Mouse (Mus musculus): ENCODE data around the gene Ddx24. TPM values are rescaled to one million over a fixed set of nuclear protein-coding genes. Genes with fewer than 3 reads are reported as not detected.
A peak's percentile ranks its signal among the peaks of the same experiment; 100 is the strongest.
"Not testable (repeated sequence)": the region's sequence is repeated elsewhere in the genome, so short reads cannot be mapped to it uniquely, and the experiment has no call there.

Gene Ddx24
- polyA plus RNA-seq (2014; fragmentation: Nextera tagmentation; extraction: Ambion mirVana), result 114 TPM in 2 replicates

- Histone ChIP-seq H3K4me2 (ENCODE audit: low read depth, low read length) (peak within 1 kb of the TSS; percentile 67), H3K4me3 (ENCODE audit: low read depth, low read length) (peak within 1 kb of the TSS; percentile 96), H3K9me3 (replicated peaks; ENCODE audit: control insufficient read depth, low read length) (no peaks in the 10 kb centered on the region), H3K36me3 (replicated peaks; ENCODE audit: control insufficient read depth, insufficient read depth, low read depth, low read length) (no peaks in the 10 kb centered on the region; the same call in 1 of the 2 replicates), H3K27ac (replicated peaks; ENCODE audit: low read depth, low read length) (0 out of 2 replicates have a peak within 1 kb of the TSS, but pooled peaks have one; percentile 8), H3K9ac (replicated peaks; ENCODE audit: low read length) (peak within 1 kb of the TSS; percentile 86), H3K27me3 (ENCODE audit: control insufficient read depth, insufficient read depth, low read length) (no peaks in the 10 kb centered on the region), H3K4me1 (ENCODE audit: control insufficient read depth, insufficient read depth, low read length) (no peaks in the 10 kb centered on the region)
- WGBS, result 2% methylated on average over 33 of the region's 33 CpGs
- peak; percentile 98 for DNase-seq (ENCODE audit: low spot score)
- ATAC-seq (replicated peaks; ENCODE audit: insufficient number of reproducible peaks, low FRiP score, low TSS enrichment, low read depth), result peak; percentile 100
These were observed at the start of gene Ddx24 for GRCm38 (mm10) chr12:103425729-103426470. Gene Ddx24, minus strand, starts transcription at chr12:103425830.

- Histone ChIP-seq H3K4me3 (ENCODE audit: low read depth, low read length) (no peak overlapping the region), H3K9ac (replicated peaks; ENCODE audit: low read length) (no peak overlapping the region), H3K27me3 (ENCODE audit: control insufficient read depth, insufficient read depth, low read length) (no peaks in the 10 kb centered on the region), H3K9me3 (replicated peaks; ENCODE audit: control insufficient read depth, low read length) (no peaks in the 10 kb centered on the region), H3K4me2 (ENCODE audit: low read depth, low read length) (no peak overlapping the region), H3K36me3 (replicated peaks; ENCODE audit: control insufficient read depth, insufficient read depth, low read depth, low read length) (no peaks in the 10 kb centered on the region), H3K4me1 (ENCODE audit: control insufficient read depth, insufficient read depth, low read length) (no peaks in the 10 kb centered on the region), H3K27ac (replicated peaks; ENCODE audit: low read depth, low read length) (no peak overlapping the region)
- DNase-seq (ENCODE audit: low spot score) (no peak), ATAC-seq (replicated peaks; ENCODE audit: insufficient number of reproducible peaks, low FRiP score, low TSS enrichment, low read depth) (no peak)
- WGBS, result 42% methylated on average over 2 of the region's 2 CpGs
These were observed 48.9 kb upstream of the Ddx24 start for GRCm38 (mm10) chr12:103474481-103474880.

GRCm38 (mm10) chr12:103457140-103457539, 31.5 kb upstream of the Ddx24 start, which contains the start of gene Ifi27l2b:
Gene Ifi27l2b, minus strand, starts transcription at chr12:103457223.
- ATAC-seq (replicated peaks; ENCODE audit: insufficient number of reproducible peaks, low FRiP score, low TSS enrichment, low read depth), result no peak
- WGBS, result 78% methylated on average over 3 of the region's 3 CpGs

GRCm38 (mm10) chr12:103456727-103457126, 31.1 kb upstream of the Ddx24 start:
- not testable (repeated sequence) for H3K27ac ChIP-seq (replicated peaks; ENCODE audit: low read depth, low read length); H3K27me3 ChIP-seq (ENCODE audit: control insufficient read depth, insufficient read depth, low read length); H3K4me2 ChIP-seq (ENCODE audit: low read depth, low read length); H3K9me3 ChIP-seq (replicated peaks; ENCODE audit: control insufficient read depth, low read length); H3K9ac ChIP-seq (replicated peaks; ENCODE audit: low read length); H3K36me3 ChIP-seq (replicated peaks; ENCODE audit: control insufficient read depth, insufficient read depth, low read depth, low read length); H3K4me3 ChIP-seq (ENCODE audit: low read depth, low read length); ATAC-seq (replicated peaks; ENCODE audit: insufficient number of reproducible peaks, low FRiP score, low TSS enrichment, low read depth); H3K4me1 ChIP-seq (ENCODE audit: control insufficient read depth, insufficient read depth, low read length); DNase-seq (ENCODE audit: low spot score)
- no CpG with 5 or more reads among the region's 1 CpGs for WGBS

More at GRCm38 (mm10) chr12:103457140-103457539, 31.5 kb upstream of the Ddx24 start, which contains the start of gene Ifi27l2b:
- Histone ChIP-seq H3K27me3 (ENCODE audit: control insufficient read depth, insufficient read depth, low read length) (no peaks in the 10 kb centered on the region), H3K4me2 (ENCODE audit: low read depth, low read length) (no peak within 1 kb of the TSS), H3K4me3 (ENCODE audit: low read depth, low read length) (no peak within 1 kb of the TSS), H3K36me3 (replicated peaks; ENCODE audit: control insufficient read depth, insufficient read depth, low read depth, low read length) (no peaks in the 10 kb centered on the region), H3K4me1 (ENCODE audit: control insufficient read depth, insufficient read depth, low read length) (no peaks in the 10 kb centered on the region), H3K9ac (replicated peaks; ENCODE audit: low read length) (no peak within 1 kb of the TSS), H3K27ac (replicated peaks; ENCODE audit: low read depth, low read length) (no peak within 1 kb of the TSS), H3K9me3 (replicated peaks; ENCODE audit: control insufficient read depth, low read length) (no peaks in the 10 kb centered on the region)
- DNase-seq (ENCODE audit: low spot score), result no peak

- H3K27me3 ChIP-seq (ENCODE audit: control insufficient read depth, insufficient read depth, low read length), result no peaks in the 10 kb centered on the region
- no peaks in the 10 kb centered on the region for H3K4me1 ChIP-seq (ENCODE audit: control insufficient read depth, insufficient read depth, low read length)
- no peaks in the 10 kb centered on the region for H3K9me3 ChIP-seq (replicated peaks; ENCODE audit: control insufficient read depth, low read length)
- DNase-seq (ENCODE audit: low spot score) (no peak), ATAC-seq (replicated peaks; ENCODE audit: insufficient number of reproducible peaks, low FRiP score, low TSS enrichment, low read depth) (no peak)
- no peak overlapping the region for H3K4me3 ChIP-seq (ENCODE audit: low read depth, low read length)
- no peak overlapping the region for H3K27ac ChIP-seq (replicated peaks; ENCODE audit: low read depth, low read length)
- no peak overlapping the region for H3K4me2 ChIP-seq (ENCODE audit: low read depth, low read length)
- no peaks in the 10 kb centered on the region for H3K36me3 ChIP-seq (replicated peaks; ENCODE audit: control insufficient read depth, insufficient read depth, low read depth, low read length)
- no peak overlapping the region for H3K9ac ChIP-seq (replicated peaks; ENCODE audit: low read length)
These were observed 27.7 kb upstream of the Ddx24 start for GRCm38 (mm10) chr12:103453361-103453760.

- Histone ChIP-seq H3K4me3 (ENCODE audit: low read depth, low read length) (no peak overlapping the region), H3K36me3 (replicated peaks; ENCODE audit: control insufficient read depth, insufficient read depth, low read depth, low read length) (no peaks in the 10 kb centered on the region), H3K9ac (replicated peaks; ENCODE audit: low read length) (no peak overlapping the region), H3K27me3 (ENCODE audit: control insufficient read depth, insufficient read depth, low read length) (no peaks in the 10 kb centered on the region), H3K4me1 (ENCODE audit: control insufficient read depth, insufficient read depth, low read length) (no peaks in the 10 kb centered on the region), H3K4me2 (ENCODE audit: low read depth, low read length) (no peak overlapping the region), H3K9me3 (replicated peaks; ENCODE audit: control insufficient read depth, low read length) (no peaks in the 10 kb centered on the region), H3K27ac (replicated peaks; ENCODE audit: low read depth, low read length) (no peak overlapping the region)
- ATAC-seq (replicated peaks; ENCODE audit: insufficient number of reproducible peaks, low FRiP score, low TSS enrichment, low read depth) (no peak), DNase-seq (ENCODE audit: low spot score) (no peak)
- WGBS, result 78% methylated on average over 3 of the region's 3 CpGs
These were observed 19.4 kb upstream of the Ddx24 start for GRCm38 (mm10) chr12:103445060-103445459.

- not testable (repeated sequence) for H3K27me3 ChIP-seq (ENCODE audit: control insufficient read depth, insufficient read depth, low read length); H3K27ac ChIP-seq (replicated peaks; ENCODE audit: low read depth, low read length); H3K9me3 ChIP-seq (replicated peaks; ENCODE audit: control insufficient read depth, low read length); H3K4me3 ChIP-seq (ENCODE audit: low read depth, low read length); H3K36me3 ChIP-seq (replicated peaks; ENCODE audit: control insufficient read depth, insufficient read depth, low read depth, low read length); H3K4me2 ChIP-seq (ENCODE audit: low read depth, low read length); ATAC-seq (replicated peaks; ENCODE audit: insufficient number of reproducible peaks, low FRiP score, low TSS enrichment, low read depth); DNase-seq (ENCODE audit: low spot score); H3K4me1 ChIP-seq (ENCODE audit: control insufficient read depth, insufficient read depth, low read length); H3K9ac ChIP-seq (replicated peaks; ENCODE audit: low read length)
- WGBS, result 56% methylated on average over 4 of the region's 7 CpGs
These were observed 18.6 kb upstream of the Ddx24 start for GRCm38 (mm10) chr12:103444261-103444660.

- Histone ChIP-seq H3K4me3 (ENCODE audit: low read depth, low read length) (no peak within 1 kb of the TSS), H3K27ac (replicated peaks; ENCODE audit: low read depth, low read length) (no peak within 1 kb of the TSS), H3K36me3 (replicated peaks; ENCODE audit: control insufficient read depth, insufficient read depth, low read depth, low read length) (no peaks in the 10 kb centered on the region), H3K9me3 (replicated peaks; ENCODE audit: control insufficient read depth, low read length) (no peaks in the 10 kb centered on the region), H3K27me3 (ENCODE audit: control insufficient read depth, insufficient read depth, low read length) (no peaks in the 10 kb centered on the region), H3K4me1 (ENCODE audit: control insufficient read depth, insufficient read depth, low read length) (no peaks in the 10 kb centered on the region), H3K4me2 (ENCODE audit: low read depth, low read length) (no peak within 1 kb of the TSS), H3K9ac (replicated peaks; ENCODE audit: low read length) (no peak within 1 kb of the TSS)
- 54% methylated on average over 3 of the region's 3 CpGs for WGBS
- no peak for ATAC-seq (replicated peaks; ENCODE audit: insufficient number of reproducible peaks, low FRiP score, low TSS enrichment, low read depth)
- DNase-seq (ENCODE audit: low spot score), result no peak
These were observed 17.9 kb upstream of the Ddx24 start, which contains the start of gene Ifi27l2a for GRCm38 (mm10) chr12:103443524-103443923. Gene Ifi27l2a, minus strand, starts transcription at chr12:103443680.
